Mouse (Mus musculus) lung, postnatal 0 days (tissue): ENCODE measurements around the gene Cyp1b1.

Experiments used
- CTCF ChIP-seq: IDR thresholded peaks from 2 replicates; pipeline ENCODE4 v1.5.1; 2016; ENCODE audit warnings: antibody characterized with exemption, mild to moderate bottlenecking
- EP300 ChIP-seq: IDR thresholded peaks from 2 replicates; pipeline ENCODE4 v1.6.1; 2016; ENCODE audit warnings: antibody characterized with exemption, mild to moderate bottlenecking, control low read depth

DNA sequence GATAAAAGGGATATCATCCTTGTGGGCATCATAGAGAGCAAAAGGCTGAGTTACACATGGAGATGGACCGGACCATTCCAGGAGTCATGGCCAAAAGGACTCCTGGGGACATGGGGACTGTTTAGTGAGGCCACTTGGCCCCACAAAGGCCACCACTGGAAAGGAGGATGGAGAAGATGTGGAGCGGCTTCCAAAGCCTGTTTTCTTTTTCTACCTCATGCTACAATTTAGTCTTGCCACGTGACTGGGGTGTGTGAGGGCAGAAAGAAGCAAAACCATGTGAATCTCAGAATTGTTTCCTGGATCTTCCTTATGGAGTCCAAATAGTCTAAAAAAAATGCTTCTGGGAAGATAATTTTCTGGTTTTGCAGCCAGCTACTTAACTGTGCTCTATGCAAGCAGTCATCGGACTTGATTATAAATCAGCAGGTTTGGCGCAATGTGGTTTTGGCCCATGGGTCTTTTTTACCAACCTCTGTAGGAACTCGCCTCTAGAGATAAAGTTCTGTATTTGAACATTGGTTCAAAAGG lies 36.9 kb upstream of the Cyp1b1 start:
- TF ChIP-seq CTCF: no peak
- TF ChIP-seq EP300: no peak
